Mouse (Mus musculus) liver, embryonic 12.5 days (tissue): ENCODE measurements at regions not wholly inside any gene's neighbourhood (a gene's known extent, or its start where the extent isn't known, plus 50 kb on each side); places are given as distances from the start of the nearest gene placed in this dataset.

ENCODE experiments used
- ATAC-seq: fragments of 200-750 bp; cut with Nextera tagmentation; 2 replicates; pipeline ENCODE4 v1.8.0; 2017; ENCODE audit warnings: moderate number of reproducible peaks, mild to moderate bottlenecking, moderate library complexity
- H3K27ac ChIP-seq: fragments of 300-500 bp; sonication (generic); 2 replicates; pipeline ENCODE4 v1.5.1; 2016; ENCODE audit warnings: mild to moderate bottlenecking
- H3K27me3 ChIP-seq: fragments of 300-500 bp; sonication (generic); replicated peaks from 2 replicates; pipeline ENCODE4 v1.6.1; 2016; ENCODE audit warnings: mild to moderate bottlenecking, moderate library complexity
- H3K36me3 ChIP-seq: fragments of 300-500 bp; sonication (generic); 2 replicates; pipeline ENCODE4 v1.6.1; 2016; ENCODE audit warnings: mild to moderate bottlenecking, moderate library complexity
- H3K4me1 ChIP-seq: fragments of 300-500 bp; sonication (generic); 2 replicates; pipeline ENCODE4 v1.6.1; 2016
- H3K4me2 ChIP-seq: fragments of 300-500 bp; sonication (generic); 2 replicates; pipeline ENCODE4 v1.6.1; 2016; ENCODE audit warnings: mild to moderate bottlenecking, moderate library complexity
- H3K4me3 ChIP-seq: fragments of 300-500 bp; sonication (generic); 2 replicates; pipeline ENCODE4 v1.5.1; 2016; ENCODE audit warnings: mild to moderate bottlenecking, moderate library complexity
- H3K9ac ChIP-seq: fragments of 300-500 bp; sonication (generic); 2 replicates; pipeline ENCODE4 v1.6.1; 2016; ENCODE audit warnings: mild to moderate bottlenecking, moderate library complexity
- H3K9me3 ChIP-seq: fragments of 300-500 bp; sonication (generic); replicated peaks from 2 replicates; pipeline ENCODE4 v1.6.1; 2016; ENCODE audit warnings: mild to moderate bottlenecking, moderate library complexity
- WGBS: fragments of 180-500 bp; shearing (Covaris S2); methylation state at CpG from one replicate; pipeline ENCODE4 v1.1.7; 2016; ENCODE audit not compliant: insufficient replicate concordance; 5-methylcytosine and 5-hydroxymethylcytosine counted together

DNA sequence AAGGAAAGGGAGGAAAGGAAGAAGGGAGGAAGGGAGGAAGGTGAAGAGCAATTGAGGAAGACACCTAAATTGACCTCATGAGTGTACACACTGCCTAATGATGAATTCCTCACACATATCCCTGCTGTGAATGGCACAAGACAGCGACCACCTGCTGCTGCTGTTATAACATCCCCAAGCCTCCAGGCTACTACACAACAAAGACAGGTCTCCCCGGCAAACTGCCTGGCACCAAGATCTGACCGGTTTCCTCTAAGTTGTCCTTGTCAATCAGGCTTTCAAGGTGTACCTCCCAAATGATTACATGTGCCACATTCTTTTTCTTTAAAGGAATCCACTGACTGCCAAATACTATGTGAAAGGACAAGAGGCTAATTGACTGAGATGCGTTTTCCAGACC, 198.7 kb downstream of the Rybp start:
- WGBS: 58% methylated on average over 4 of the region's 4 CpGs
- Histone ChIP-seq H3K4me2 (no peak overlapping the region), H3K4me1 (no peaks in the 10 kb centered on the region), H3K4me3 (no peak overlapping the region), H3K36me3 (no peaks in the 10 kb centered on the region), H3K27ac (no peak overlapping the region), H3K27me3 (peaks cover 16% of the 10 kb centered on the region), H3K9me3 (no peaks in the 10 kb centered on the region), H3K9ac (no peak overlapping the region)
- ATAC-seq: no peak

DNA sequence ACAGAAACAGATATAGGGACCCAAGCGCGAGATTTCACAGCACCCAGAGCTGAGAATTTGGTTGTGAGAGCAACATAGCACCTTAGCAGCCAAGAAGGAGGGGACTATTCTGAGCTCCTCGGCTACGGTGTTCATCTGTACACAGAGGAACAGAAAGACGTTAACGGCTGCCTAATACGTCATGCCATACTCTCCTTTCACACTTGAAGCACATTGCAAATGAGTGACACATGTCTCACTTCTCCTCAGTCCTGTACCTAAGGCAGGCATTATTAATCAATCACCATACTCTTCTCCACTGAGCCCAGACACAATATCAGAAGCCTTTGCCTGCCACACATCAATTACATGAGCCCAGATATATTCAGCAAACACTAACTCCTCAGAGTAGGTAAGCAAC, 200.5 kb downstream of the Rybp start:
- peaks cover 10% of the 10 kb centered on the region; the same call in 1 of the 2 replicates for H3K27me3 ChIP-seq
- no peaks in the 10 kb centered on the region for H3K9me3 ChIP-seq
- H3K36me3 ChIP-seq: no peaks in the 10 kb centered on the region
- H3K27ac ChIP-seq: no peak overlapping the region
- H3K4me3 ChIP-seq: no peak overlapping the region
- H3K4me1 ChIP-seq: no peaks in the 10 kb centered on the region
- ATAC-seq: no peak
- 78% methylated on average over 7 of the region's 7 CpGs for WGBS
- H3K4me2 ChIP-seq: no peak overlapping the region
- H3K9ac ChIP-seq: no peak overlapping the region

DNA sequence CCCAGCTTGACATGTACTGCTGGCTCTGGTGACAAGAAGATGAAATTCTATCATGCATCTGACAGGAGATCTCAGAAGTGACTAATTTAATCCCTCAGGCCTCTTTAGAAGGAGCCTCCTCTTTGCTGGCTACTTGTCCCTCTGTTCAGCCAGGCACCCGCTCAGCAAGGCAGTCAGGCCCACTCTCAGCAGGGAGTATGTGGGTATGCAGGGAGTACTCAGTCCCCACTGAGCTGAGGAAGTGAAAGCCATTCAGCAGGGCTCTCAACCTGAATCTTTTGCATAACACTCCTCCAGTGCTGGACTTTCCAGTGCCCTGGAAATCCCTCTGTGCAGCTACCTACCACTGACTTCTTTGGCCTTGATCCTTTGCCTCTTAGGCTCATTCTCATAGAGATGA, 201.3 kb downstream of the Rybp start:
- H3K36me3 ChIP-seq: no peaks in the 10 kb centered on the region
- WGBS: 38% methylated on average over 1 of the region's 1 CpGs
- H3K4me3 ChIP-seq: no peak overlapping the region
- no peak for ATAC-seq
- H3K4me1 ChIP-seq: no peaks in the 10 kb centered on the region
- peaks cover 9% of the 10 kb centered on the region; the same call in 1 of the 2 replicates for H3K27me3 ChIP-seq
- no peaks in the 10 kb centered on the region for H3K9me3 ChIP-seq
- H3K4me2 ChIP-seq: no peak overlapping the region
- no peak overlapping the region for H3K27ac ChIP-seq
- H3K9ac ChIP-seq: no peak overlapping the region

DNA sequence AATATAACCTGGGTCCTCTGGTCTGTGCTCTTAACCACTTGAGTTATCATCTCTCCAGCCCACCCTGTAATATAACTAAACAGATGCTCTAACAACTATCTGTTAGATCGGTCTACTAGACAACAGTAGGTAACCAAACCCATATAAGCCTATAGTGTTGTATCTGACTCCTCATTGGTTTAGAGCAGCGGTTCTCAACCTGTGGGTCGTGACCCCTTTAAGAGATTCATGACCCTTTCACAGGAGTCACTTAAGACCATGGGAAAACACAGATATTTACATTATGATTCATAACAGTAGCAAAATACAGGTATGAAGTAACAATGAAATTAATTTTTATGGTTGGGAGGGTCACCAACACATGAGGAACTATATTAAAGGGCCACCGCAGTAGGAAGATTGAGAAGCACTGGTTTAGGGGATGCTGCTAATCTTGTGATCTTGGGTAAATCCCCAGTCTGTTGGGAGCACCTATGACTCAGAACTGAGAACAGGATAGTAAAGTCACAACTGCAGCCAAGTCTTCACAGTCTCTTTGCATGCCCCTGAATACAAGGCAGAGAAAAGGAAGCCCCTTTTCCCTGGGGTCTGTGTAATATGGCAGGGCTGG, 203.3 kb downstream of the Rybp start:
- no peak overlapping the region for H3K4me3 ChIP-seq
- WGBS: 83% methylated on average over 4 of the region's 4 CpGs
- H3K27me3 ChIP-seq: 0 out of 2 replicates have a peak, but pooled peaks cover 3% of the 10 kb centered on the region
- no peaks in the 10 kb centered on the region for H3K9me3 ChIP-seq
- no peaks in the 10 kb centered on the region for H3K4me1 ChIP-seq
- no peak for ATAC-seq
- H3K27ac ChIP-seq: no peak overlapping the region
- no peaks in the 10 kb centered on the region for H3K36me3 ChIP-seq
- no peak overlapping the region for H3K4me2 ChIP-seq
- no peak overlapping the region for H3K9ac ChIP-seq

DNA sequence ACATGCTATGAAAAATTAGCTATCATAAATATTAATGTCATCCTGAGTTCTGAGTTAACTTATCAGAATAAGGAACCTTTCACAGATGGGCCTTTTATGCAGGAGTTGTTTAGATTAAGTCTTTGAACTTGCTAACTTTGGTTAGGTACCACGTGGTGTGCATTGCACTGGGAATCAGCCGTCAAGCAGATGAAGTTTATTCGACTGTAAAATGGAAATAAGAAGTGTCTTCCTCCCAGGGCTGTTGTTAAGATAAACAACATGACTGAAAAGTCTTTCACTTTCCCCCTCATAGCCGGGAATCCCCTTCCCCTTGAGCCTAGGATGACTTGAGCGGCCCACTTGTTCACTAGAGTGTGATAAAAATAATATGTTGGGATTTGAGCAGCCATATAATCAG, 204.2 kb downstream of the Rybp start:
- WGBS: 64% methylated on average over 5 of the region's 5 CpGs
- Histone ChIP-seq H3K4me2 (no peak overlapping the region), H3K4me3 (no peak overlapping the region), H3K4me1 (no peaks in the 10 kb centered on the region), H3K9ac (no peak overlapping the region), H3K27me3 (0 out of 2 replicates have a peak, but pooled peaks cover 3% of the 10 kb centered on the region), H3K27ac (no peak overlapping the region), H3K36me3 (no peaks in the 10 kb centered on the region), H3K9me3 (no peaks in the 10 kb centered on the region)
- ATAC-seq: no peak

DNA sequence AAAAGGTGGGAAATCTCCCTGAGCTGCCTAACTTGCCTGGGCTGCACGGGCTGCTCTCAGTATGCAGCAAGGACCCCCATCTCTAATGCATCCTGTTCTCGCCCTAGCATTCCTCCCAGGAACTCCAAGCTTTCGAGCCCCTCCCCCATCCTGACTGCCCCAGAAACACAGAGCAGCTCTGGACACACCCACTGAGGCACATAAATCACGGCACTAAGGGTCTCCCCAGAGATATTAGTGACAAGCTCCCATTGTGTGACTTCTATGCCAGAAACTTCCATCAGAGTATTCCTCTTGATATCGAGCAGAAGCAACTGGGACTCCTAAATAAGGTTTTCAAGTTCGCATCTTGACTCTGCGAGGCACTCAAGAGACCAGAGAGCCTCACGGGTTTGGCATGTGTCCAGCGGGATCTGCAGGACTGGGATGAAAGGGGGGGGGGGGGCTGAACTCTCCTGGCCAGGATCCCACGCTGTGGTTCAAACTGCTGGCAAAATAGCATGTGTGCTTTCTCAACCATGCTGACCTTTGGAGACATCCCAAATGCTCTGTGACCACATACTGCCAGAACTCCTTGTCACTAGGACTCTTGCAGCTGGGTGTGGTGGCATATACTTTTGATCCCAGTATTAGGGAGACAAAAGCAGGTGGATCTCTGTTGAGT, 212.5 kb downstream of the Rybp start:
- no peaks in the 10 kb centered on the region; the same call in 1 of the 2 replicates for H3K9me3 ChIP-seq
- H3K9ac ChIP-seq: no peak overlapping the region
- H3K4me2 ChIP-seq: no peak overlapping the region
- no peak overlapping the region for H3K27ac ChIP-seq
- 0 out of 2 replicates have a peak, but pooled peaks cover 3% of the 10 kb centered on the region for H3K27me3 ChIP-seq
- no peak overlapping the region for H3K4me3 ChIP-seq
- 32% methylated on average over 10 of the region's 10 CpGs for WGBS
- H3K4me1 ChIP-seq: no peaks in the 10 kb centered on the region
- H3K36me3 ChIP-seq: no peaks in the 10 kb centered on the region
- ATAC-seq: no peak

DNA sequence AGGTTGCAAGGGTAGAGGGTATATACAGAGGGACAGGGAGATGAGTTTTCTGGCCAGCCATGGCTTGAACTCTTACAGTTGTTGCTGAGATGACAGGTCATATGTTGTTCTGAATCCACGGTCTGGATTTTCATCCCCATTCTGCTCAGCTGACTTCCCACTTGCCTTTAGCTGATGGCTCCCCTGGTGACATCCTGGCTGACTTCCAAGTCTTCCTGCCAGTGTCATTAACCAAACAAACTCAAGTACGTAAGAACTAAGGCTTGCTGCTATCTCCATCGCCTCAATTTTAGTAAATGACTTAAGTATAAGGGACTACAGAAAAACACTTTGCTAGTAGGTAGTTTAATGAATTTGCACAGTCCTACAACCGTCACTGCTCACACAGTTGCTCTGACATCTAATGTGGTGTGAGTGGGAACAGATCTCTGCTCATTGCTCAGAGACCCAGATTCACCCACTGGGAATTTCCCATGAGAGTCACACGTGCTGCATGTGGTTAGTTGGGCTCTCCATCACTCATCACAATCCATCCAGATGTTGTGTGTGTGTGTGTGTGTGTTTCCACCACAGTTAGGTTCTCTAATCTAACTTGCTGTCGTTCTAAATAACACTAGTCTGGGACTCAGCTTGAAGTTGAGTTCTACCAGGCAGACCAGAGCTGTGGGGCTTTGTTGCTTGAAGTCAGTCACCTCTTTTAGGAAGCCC, 214.9 kb downstream of the Rybp start:
- H3K4me1 ChIP-seq: no peaks in the 10 kb centered on the region
- ATAC-seq: no peak
- H3K36me3 ChIP-seq: no peaks in the 10 kb centered on the region
- 0 out of 2 replicates have a peak, but pooled peaks cover 6% of the 10 kb centered on the region for H3K27me3 ChIP-seq
- 43% methylated on average over 6 of the region's 6 CpGs for WGBS
- H3K9ac ChIP-seq: no peak overlapping the region
- H3K27ac ChIP-seq: no peak overlapping the region
- H3K9me3 ChIP-seq: no peaks in the 10 kb centered on the region; the same call in 1 of the 2 replicates
- H3K4me2 ChIP-seq: no peak overlapping the region
- no peak overlapping the region for H3K4me3 ChIP-seq

DNA sequence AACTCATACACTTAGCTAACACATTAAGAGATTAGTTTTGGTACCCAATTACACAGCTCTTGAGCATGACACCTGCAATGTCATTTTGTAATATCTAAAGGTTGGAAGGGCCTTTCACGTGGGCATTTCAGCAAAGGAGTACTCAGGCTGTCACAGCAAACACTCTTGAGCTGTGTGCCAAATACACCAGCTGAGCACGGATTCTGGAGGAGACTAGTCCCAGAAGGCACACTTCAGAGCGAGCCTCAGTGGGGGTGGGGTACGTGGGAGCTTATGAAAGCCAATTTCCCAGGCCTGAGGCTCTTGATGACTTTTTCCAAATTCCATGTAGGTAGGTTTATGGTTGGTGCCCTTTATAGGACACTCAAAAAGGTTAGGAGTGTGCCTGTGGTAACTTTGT, 218.1 kb downstream of the Rybp start:
- Histone ChIP-seq H3K9ac (no peak overlapping the region), H3K4me3 (no peak overlapping the region), H3K4me2 (no peak overlapping the region), H3K27ac (no peak overlapping the region), H3K27me3 (0 out of 2 replicates have a peak, but pooled peaks cover 3% of the 10 kb centered on the region), H3K36me3 (no peaks in the 10 kb centered on the region), H3K9me3 (no peaks in the 10 kb centered on the region), H3K4me1 (no peaks in the 10 kb centered on the region)
- no peak for ATAC-seq
- WGBS: 67% methylated on average over 4 of the region's 4 CpGs

DNA sequence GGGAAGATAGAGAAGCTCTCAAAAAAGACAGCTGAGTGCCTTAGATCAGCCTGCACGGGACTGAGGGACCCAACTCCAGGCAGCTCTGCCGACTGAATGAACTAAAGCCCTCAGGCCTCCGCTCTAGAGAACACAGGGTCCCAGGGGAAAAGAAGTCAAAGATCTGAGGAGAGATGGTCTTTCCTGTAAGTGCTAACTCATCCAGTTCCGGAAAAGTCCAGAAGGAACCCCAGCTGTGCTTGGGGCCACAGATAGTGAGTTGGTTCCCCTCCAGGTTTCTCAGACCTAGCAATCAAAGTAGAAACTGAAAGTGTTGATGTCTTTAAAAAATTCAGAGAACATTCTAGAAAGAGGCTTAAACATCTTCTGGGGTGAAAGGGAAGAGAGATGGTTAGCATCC, 220.0 kb downstream of the Rybp start:
- Histone ChIP-seq H3K4me3 (no peak overlapping the region), H3K27ac (no peak overlapping the region), H3K27me3 (0 out of 2 replicates have a peak, but pooled peaks cover 3% of the 10 kb centered on the region), H3K4me1 (no peaks in the 10 kb centered on the region), H3K36me3 (no peaks in the 10 kb centered on the region), H3K9me3 (no peaks in the 10 kb centered on the region), H3K9ac (no peak overlapping the region), H3K4me2 (no peak overlapping the region)
- ATAC-seq: no peak
- 76% methylated on average over 4 of the region's 4 CpGs for WGBS

DNA sequence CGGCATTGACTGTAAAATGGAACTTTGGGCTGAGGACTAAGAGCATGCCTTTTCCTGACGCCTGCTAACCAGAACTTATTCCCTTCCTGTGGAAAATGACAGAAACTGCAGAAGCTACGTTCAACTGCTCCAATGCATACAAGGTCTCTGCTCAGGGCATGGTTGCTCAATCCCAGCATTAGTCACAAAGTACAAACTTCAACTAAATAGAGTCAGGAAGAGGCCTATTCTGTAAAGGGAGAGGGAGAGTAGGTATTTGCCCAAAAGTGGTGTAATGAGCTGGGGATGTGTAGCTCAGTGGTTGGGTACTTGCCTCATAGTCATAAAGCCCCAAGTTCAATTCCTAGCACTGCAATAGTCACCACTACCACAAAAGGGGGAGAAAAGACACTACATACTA, 221.7 kb downstream of the Rybp start:
- 65% methylated on average over 3 of the region's 3 CpGs for WGBS
- H3K4me2 ChIP-seq: no peak overlapping the region
- peak; percentile 52 for ATAC-seq
- no peaks in the 10 kb centered on the region for H3K9me3 ChIP-seq
- no peaks in the 10 kb centered on the region for H3K4me1 ChIP-seq
- no peak overlapping the region for H3K4me3 ChIP-seq
- H3K27me3 ChIP-seq: 0 out of 2 replicates have a peak, but pooled peaks cover 3% of the 10 kb centered on the region
- H3K27ac ChIP-seq: no peak overlapping the region; the same call in 1 of the 2 replicates
- no peaks in the 10 kb centered on the region for H3K36me3 ChIP-seq
- H3K9ac ChIP-seq: no peak overlapping the region

DNA sequence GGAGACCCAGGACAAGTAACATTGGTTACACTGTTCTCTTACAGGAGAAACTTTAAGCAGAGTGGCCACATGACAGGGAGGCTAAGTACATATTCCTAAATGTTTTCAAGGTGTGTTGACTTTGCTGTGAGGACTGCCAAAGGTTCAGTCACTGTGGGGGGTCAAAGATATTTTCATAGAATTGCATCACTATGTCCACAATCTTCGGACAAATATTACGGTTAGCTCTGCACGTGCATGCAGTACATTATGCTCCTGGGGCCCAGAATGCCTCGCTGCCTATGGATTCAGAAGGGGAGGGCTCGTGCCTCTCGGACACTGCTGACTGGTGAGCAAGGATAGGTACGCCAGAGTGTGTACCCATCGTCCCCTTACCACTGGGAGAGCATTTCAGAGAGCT, 224.3 kb downstream of the Rybp start:
- Histone ChIP-seq H3K4me2 (no peak overlapping the region), H3K4me1 (no peaks in the 10 kb centered on the region), H3K4me3 (no peak overlapping the region), H3K36me3 (no peaks in the 10 kb centered on the region), H3K9ac (no peak overlapping the region), H3K27me3 (peaks cover 8% of the 10 kb centered on the region; the same call in 1 of the 2 replicates), H3K9me3 (no peaks in the 10 kb centered on the region), H3K27ac (no peak overlapping the region)
- ATAC-seq: no peak
- WGBS: 71% methylated on average over 8 of the region's 8 CpGs

DNA sequence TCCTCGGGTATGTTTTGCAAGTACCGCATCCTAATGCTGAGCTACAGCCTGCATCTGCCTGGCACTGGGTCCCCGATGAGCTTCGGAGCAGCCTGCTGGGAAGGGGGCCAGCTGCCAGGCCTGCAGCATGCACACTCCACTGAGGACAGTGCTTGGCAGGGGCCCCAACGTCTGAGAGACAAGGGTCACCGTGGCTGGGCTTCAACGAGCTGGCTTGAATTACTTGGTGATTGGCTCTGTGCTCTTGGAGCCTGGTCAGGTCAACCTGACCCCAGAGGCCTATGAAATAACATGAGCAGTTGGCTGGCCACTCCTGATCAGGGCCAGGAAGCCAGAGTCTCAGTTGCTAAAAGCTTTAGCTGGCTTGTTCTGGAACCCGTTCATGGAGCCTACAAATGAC, 227.5 kb downstream of the Rybp start:
- no peaks in the 10 kb centered on the region for H3K9me3 ChIP-seq
- H3K36me3 ChIP-seq: no peaks in the 10 kb centered on the region
- no peaks in the 10 kb centered on the region for H3K4me1 ChIP-seq
- H3K27ac ChIP-seq: no peak overlapping the region
- peaks cover 15% of the 10 kb centered on the region; the same call in 1 of the 2 replicates for H3K27me3 ChIP-seq
- no peak overlapping the region for H3K4me2 ChIP-seq
- WGBS: 61% methylated on average over 8 of the region's 8 CpGs
- no peak overlapping the region for H3K4me3 ChIP-seq
- H3K9ac ChIP-seq: no peak overlapping the region
- ATAC-seq: no peak
